ENCODE assay signal across 9 mouse cellular contexts in genomic region chr5:22327170-22327569, GRCm38 (mm10). TPM values are rescaled to one million over a fixed set of nuclear protein-coding genes. Genes with fewer than 3 reads are reported as not detected.
DNase-seq lines count a peak whose midpoint lies in the region; ATAC-seq lines count a peak whose summit lies in the region.
"Had no signal": no experiment of that assay in that cellular context is flagged by ENCODE, and none has a peak within 500 bp of the region (broad histone marks: within the 10 kb centered on the region; RNA-seq: fewer than 3 reads in every experiment).

No protein-coding gene starts in this region.

- H3K9me3 ChIP-seq in hindbrain, embryonic 10.5 days = no peaks in the 10 kb centered on the region
- H3K9me3 ChIP-seq in hindbrain, embryonic 16.5 days (ENCODE audit: control insufficient read depth, low read length) = no peaks in the 10 kb centered on the region
- H3K9me3 ChIP-seq: embryonic facial prominence, embryonic 12.5 days had no signal

- DNase-seq in hindbrain, embryonic 10.5 days (ENCODE audit: low spot score) = peak; percentile 51
- peak; percentile 21 for DNase-seq in urinary bladder, postnatal 25 days (ENCODE audit: low spot score)
- DNase-seq in urinary bladder, postnatal 36 days (ENCODE audit: low spot score in 2 of 2) = no peak
- no peak for DNase-seq in yolk sac, embryonic 10.5 days (ENCODE audit: low spot score)
- DNase-seq in cerebellum, adult 11 months = no peak

- no peaks in the 10 kb centered on the region for H3K36me3 ChIP-seq in hindbrain, embryonic 10.5 days
- no peaks in the 10 kb centered on the region for H3K36me3 ChIP-seq in hindbrain, embryonic 16.5 days (ENCODE audit: control insufficient read depth, insufficient read depth, low read length)
- H3K36me3 ChIP-seq: embryonic facial prominence, embryonic 12.5 days had no signal

- no peaks in the 10 kb centered on the region for H3K4me1 ChIP-seq in hindbrain, embryonic 10.5 days (replicated peaks)
- H3K4me1 ChIP-seq in hindbrain, embryonic 16.5 days (ENCODE audit: control insufficient read depth, insufficient read depth, low read depth, low read length) = peaks cover 2% of the 10 kb centered on the region; the same call in 1 of the 2 replicates
- H3K4me1 ChIP-seq: embryonic facial prominence, embryonic 12.5 days had no signal

- H3K27me3 ChIP-seq in hindbrain, embryonic 10.5 days (ENCODE audit: insufficient read depth, poor library complexity, severe bottlenecking) = no peaks in the 10 kb centered on the region
- H3K27me3 ChIP-seq in hindbrain, embryonic 16.5 days (replicated peaks; ENCODE audit: control insufficient read depth, insufficient read depth, low read length) = no peaks in the 10 kb centered on the region
- H3K27me3 ChIP-seq: embryonic facial prominence, embryonic 12.5 days had no signal

- H3K4me2 ChIP-seq in hindbrain, embryonic 16.5 days (ENCODE audit: low read length) = no peak overlapping the region
- H3K4me2 ChIP-seq: embryonic facial prominence, embryonic 12.5 days had no signal

- no peak for ATAC-seq in hindbrain, embryonic 16.5 days
- ATAC-seq in erythroblast, adult 5-6 weeks (replicated peaks; ENCODE audit: low FRiP score, poor library complexity, severe bottlenecking) = peak; percentile 28; the same call in 1 of the 2 replicates
- ATAC-seq in megakaryocyte-erythroid progenitor cell, adult 5-6 weeks (replicated peaks; ENCODE audit: low FRiP score, low TSS enrichment, poor library complexity, severe bottlenecking) = peak; percentile 63

- no peak overlapping the region for H3K27ac ChIP-seq in hindbrain, embryonic 10.5 days
- H3K27ac ChIP-seq in hindbrain, embryonic 16.5 days (ENCODE audit: low read depth, low read length) = no peak overlapping the region
- H3K27ac ChIP-seq: embryonic facial prominence, embryonic 12.5 days had no signal

- WGBS in hindbrain, embryonic 10.5 days = 81% methylated on average over 3 of the region's 3 CpGs
- 89% methylated on average over 3 of the region's 3 CpGs for WGBS in hindbrain, embryonic 16.5 days

- H3K4me3 ChIP-seq in hindbrain, embryonic 10.5 days = no peak overlapping the region
- no peak overlapping the region for H3K4me3 ChIP-seq in hindbrain, embryonic 16.5 days (ENCODE audit: low read length)
- H3K4me3 ChIP-seq: embryonic facial prominence, embryonic 12.5 days had no signal

- no peak overlapping the region for H3K9ac ChIP-seq in hindbrain, embryonic 16.5 days (ENCODE audit: low read depth, low read length)
- H3K9ac ChIP-seq: embryonic facial prominence, embryonic 12.5 days had no signal

RNA-seq across cellular contexts. Expression of gene Reln, which starts 17.3 kb away (rescaled TPM):
- polyA plus RNA-seq in hindbrain, embryonic 10.5 days (2016; fragmentation: Nextera tagmentation; extraction: Ambion mirVana) = 2.1 and 5.5 TPM in 2 replicates
- 41.3 and 41.9 TPM in 2 replicates for polyA plus RNA-seq in hindbrain, embryonic 16.5 days (2015; fragmentation: Nextera tagmentation; extraction: Ambion mirVana)
- total RNA-seq in erythroblast, adult 5-6 weeks (2015; ENCODE audit: low replicate concordance) = 272 and 297 TPM in 2 replicates
- 308 and 319 TPM in 2 replicates for total RNA-seq in erythroblast, adult 5-6 weeks (2017; ENCODE audit: low replicate concordance)
- 0.59 TPM in 1 of 2 replicates, not detected in the other for total RNA-seq in megakaryocyte-erythroid progenitor cell, adult 5-6 weeks (2014; fragmentation: Nextera tagmentation)
- 0.61 TPM in 1 of 2 replicates, not detected in the other for total RNA-seq in megakaryocyte-erythroid progenitor cell, adult 5-6 weeks (2017)

Comparison
In these comparisons a context has a peak if more than half of its experiments do, and no peak if none do; other contexts are left out.
1. DNase-seq: peak in hindbrain, embryonic 10.5 days (single experiment) and urinary bladder, postnatal 25 days (single experiment); none in urinary bladder, postnatal 36 days (0 of 2), yolk sac, embryonic 10.5 days (single experiment) and cerebellum, adult 11 months (single experiment).
2. RNA of gene Reln, which starts 17.3 kb away (total RNA-seq): 272 to 319 TPM in erythroblast, adult 5-6 weeks; 0.59 to 0.61 TPM in megakaryocyte-erythroid progenitor cell, adult 5-6 weeks; every median in the first group is over 100 times any median in the second.